ENCODE assay signal across 24 mouse cellular contexts in genomic region chr6:66298056-66298455, GRCm38 (mm10).
"Had no signal": no experiment of that assay in that cellular context is flagged by ENCODE, and none has a peak within 500 bp of the region (broad histone marks: within the 10 kb centered on the region; RNA-seq: fewer than 3 reads in every experiment).

No protein-coding gene starts in this region.

- ATAC-seq: hindbrain, embryonic 16.5 days; inflammation-experienced regulatory T-cells, adult 6 months had no signal

- H3K9me3 ChIP-seq: heart, embryonic 10.5 days; heart, embryonic 12.5 days; hindbrain, embryonic 10.5 days; hindbrain, embryonic 12.5 days; limb, embryonic 10.5 days; limb, embryonic 12.5 days; liver, embryonic 13.5 days had no signal

- H3K4me1 ChIP-seq: heart, embryonic 10.5 days; heart, embryonic 12.5 days; hindbrain, embryonic 10.5 days; hindbrain, embryonic 12.5 days; limb, embryonic 10.5 days; limb, embryonic 12.5 days; liver, embryonic 13.5 days had no signal

- H3K4me2 ChIP-seq: heart, embryonic 12.5 days; hindbrain, embryonic 12.5 days; hindbrain, embryonic 14.5 days; limb, embryonic 12.5 days; liver, embryonic 11.5 days; liver, embryonic 13.5 days had no signal

- H3K4me3 ChIP-seq: heart, embryonic 10.5 days; heart, embryonic 12.5 days; hindbrain, embryonic 10.5 days; hindbrain, embryonic 12.5 days; layer of hippocampus, adult 2 months; left cerebral cortex, adult 2 months; limb, embryonic 10.5 days; limb, embryonic 12.5 days; liver, embryonic 13.5 days had no signal

- H3K27ac ChIP-seq: heart, embryonic 10.5 days; hindbrain, embryonic 10.5 days; hindbrain, embryonic 12.5 days; hindbrain, embryonic 14.5 days; layer of hippocampus, adult 2 months; left cerebral cortex, adult 2 months; limb, embryonic 10.5 days; limb, embryonic 12.5 days; liver, embryonic 13.5 days had no signal

- H3K27me3 ChIP-seq: heart, embryonic 12.5 days; hindbrain, embryonic 12.5 days; limb, embryonic 12.5 days; liver, embryonic 13.5 days had no signal

- H3K36me3 ChIP-seq: heart, embryonic 10.5 days; heart, embryonic 12.5 days; hindbrain, embryonic 10.5 days; hindbrain, embryonic 12.5 days; limb, embryonic 10.5 days; limb, embryonic 12.5 days; liver, embryonic 13.5 days had no signal

- DNase-seq: gastrocnemius, postnatal 10 days; gastrocnemius, postnatal 25 days; heart, adult 18-20 months; heart, postnatal 10 days; heart, postnatal 4 days; kidney, adult 18-20 months; kidney, adult 8-10 months; kidney, postnatal 10 days; kidney, postnatal 25 days; kidney, postnatal 4 days; liver; liver, embryonic 13.5 days had no signal

- H3K9ac ChIP-seq: heart, embryonic 12.5 days; hindbrain, embryonic 12.5 days; hindbrain, embryonic 14.5 days; limb, embryonic 12.5 days; liver, embryonic 13.5 days had no signal
